Mouse (Mus musculus) monocyte, adult 2 months (primary cell): ENCODE data around the gene Lrch1.
A peak's percentile ranks its signal among the peaks of the same experiment; 100 is the strongest.

Source experiments
- DNase-seq, 2 experiments: peaks; one replicate each; pipeline ENCODE4 v3.0.0; 2022; ENCODE audit warnings: low spot score in 2 of 2, low read depth in 1 of 2

Gene Lrch1

GRCm38 (mm10) chr14:74946751-74947375 is 813 bp downstream of the Lrch1 start:
- DNase-seq = peak; percentile 50 to 77

DNA sequence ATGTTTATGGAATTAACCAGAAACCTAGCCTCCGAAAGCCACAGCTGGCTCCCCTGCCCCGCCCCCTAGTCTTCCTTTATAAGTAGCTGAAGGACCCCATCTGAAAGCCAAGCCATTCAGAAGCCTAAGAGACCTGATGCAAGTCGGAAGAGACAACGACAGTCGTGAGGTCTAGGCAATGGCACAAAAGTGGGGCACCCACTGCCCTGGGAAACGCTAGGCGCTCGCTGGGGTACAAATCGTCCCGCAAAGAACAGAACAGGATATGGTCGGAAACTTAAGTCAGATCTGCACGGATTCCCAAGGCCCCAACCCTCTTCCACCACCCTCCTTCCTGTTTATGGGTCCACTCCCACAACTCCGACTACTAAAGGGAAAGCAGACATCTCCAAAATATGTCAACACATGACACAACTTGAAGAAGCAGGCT is 1.3 kb downstream of the Lrch1 start:
- no peak for DNase-seq

DNA sequence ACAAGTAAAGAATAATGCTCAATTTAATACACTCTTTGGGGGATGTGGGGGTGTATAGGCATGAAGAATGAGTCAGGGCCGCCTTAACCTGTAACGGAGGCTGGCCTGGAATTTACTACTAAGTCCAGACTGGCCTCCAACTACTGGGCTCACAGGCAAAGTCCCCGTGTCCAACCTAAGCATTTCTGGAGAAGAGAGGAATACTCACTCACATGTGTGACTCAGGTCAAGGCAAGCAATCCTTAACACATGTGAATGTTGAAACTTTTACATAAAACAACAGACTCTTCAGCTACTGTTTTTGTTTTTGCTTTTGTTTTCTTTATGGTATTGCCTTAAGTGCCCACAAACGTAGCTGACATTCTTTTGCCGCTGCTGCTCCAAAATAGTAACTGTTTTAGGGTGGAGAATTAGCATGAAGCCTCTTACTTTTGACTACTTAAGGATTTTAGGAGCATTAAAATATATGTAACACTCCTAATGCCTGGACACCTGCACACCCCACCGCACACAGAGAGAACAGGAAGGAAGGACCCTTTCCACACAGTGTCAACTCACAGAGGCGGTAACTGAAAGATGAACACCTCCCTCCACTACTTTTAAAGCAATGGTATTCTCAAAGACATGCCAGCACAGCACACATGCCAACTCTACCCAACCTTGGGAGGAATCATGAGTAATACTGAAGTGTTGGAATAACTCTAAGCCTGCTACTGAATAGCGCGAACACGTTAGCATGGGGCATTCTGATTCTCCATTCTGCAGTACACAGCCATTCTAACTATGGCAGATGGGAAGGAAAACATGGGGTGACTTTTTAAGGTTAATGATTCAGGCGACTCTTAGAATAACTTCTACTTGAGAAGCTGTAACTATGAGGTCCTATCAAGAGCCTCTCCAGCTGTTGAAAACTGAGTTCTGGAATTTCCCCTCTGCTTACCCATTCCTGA is 2.1 kb downstream of the Lrch1 start:
- no peak for DNase-seq

GRCm38 (mm10) chr14:74944128-74944755 is 3.4 kb downstream of the Lrch1 start:
- no peak for DNase-seq

GRCm38 (mm10) chr14:74943581-74944117 is 4.0 kb downstream of the Lrch1 start:
- no peak for DNase-seq

DNA sequence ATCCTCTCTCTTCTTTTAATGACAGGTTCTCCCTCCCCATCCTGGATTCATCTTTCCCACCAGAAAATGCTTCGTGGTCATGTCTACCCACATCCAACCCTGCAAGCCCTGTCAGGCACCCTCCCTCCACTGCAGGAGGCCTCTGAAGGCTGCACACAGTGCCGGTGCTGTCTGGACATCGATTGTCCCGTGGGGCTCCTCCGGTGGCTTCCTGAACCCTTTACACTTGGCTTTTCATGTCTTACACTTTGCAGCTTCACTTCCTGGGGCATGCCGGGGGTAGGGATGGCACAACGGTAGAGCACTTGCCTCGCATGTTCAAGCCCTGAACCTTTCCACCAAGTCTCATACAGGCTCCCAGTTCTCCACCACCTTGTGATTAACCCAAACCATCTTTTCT is 4.7 kb downstream of the Lrch1 start:
- no peak for DNase-seq

DNA sequence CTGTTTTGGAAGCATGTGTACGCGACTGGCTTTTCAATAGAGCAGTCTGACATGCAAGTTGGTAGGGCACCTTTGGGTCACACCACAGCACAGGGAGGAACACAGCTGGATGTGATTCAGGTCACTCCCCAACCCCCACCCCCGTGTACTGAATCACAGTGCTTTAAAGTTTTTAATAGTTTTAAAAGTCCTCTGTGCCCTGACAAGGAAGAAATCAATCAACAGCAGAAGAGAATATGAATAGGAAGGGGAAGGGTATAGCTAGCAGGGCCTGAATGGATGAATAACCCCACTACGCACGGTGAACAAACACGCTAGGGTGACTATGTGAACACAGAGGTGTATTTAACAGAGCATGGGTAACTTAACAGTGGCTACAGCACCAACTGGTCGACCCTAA is 6.1 kb downstream of the Lrch1 start:
- no peak for DNase-seq

- DNase-seq = no peak
Measured at GRCm38 (mm10) chr14:74940741-74941140, 6.9 kb downstream of the Lrch1 start.

DNA sequence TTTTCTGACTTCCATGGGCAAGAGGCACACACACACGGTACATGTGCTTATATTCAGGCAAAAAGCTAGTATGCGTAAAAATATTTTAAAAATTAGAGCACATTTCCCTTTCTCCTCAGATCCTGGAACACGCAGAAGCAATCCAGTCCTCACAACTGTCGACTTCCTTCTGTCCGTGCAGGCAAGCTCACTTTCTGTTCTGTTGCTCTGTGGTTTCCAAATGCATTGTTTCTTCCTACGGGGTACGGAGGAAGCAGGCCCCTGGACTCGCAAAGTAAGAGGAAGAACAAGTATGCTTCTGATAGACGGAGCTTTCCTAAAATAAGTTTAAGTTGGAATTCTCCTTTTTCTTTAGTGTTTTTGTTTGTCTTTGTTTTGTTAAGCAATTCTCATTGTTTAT is 8.3 kb downstream of the Lrch1 start:
- peak in 1 of 2 experiments; percentile 18 for DNase-seq

DNA sequence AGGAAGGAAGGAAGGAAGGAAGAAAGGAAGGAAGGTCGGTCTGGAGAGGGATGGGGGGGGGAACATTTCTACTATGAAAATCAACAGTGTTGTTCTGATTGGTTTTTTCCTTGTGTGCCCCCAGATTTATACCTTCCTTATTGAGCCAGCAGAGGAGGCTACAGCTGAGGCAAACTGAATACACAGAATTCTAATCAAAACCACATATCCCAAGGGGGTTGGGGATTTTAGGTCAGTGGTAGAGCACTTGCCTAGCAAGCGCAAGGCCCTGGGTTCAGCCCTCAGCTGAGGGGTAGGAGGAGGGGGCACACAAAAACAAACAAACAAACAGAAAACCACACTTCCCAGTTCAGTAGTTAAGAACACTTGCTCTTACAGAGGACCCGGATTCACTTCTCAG is 8.8 kb downstream of the Lrch1 start:
- DNase-seq = no peak

DNA sequence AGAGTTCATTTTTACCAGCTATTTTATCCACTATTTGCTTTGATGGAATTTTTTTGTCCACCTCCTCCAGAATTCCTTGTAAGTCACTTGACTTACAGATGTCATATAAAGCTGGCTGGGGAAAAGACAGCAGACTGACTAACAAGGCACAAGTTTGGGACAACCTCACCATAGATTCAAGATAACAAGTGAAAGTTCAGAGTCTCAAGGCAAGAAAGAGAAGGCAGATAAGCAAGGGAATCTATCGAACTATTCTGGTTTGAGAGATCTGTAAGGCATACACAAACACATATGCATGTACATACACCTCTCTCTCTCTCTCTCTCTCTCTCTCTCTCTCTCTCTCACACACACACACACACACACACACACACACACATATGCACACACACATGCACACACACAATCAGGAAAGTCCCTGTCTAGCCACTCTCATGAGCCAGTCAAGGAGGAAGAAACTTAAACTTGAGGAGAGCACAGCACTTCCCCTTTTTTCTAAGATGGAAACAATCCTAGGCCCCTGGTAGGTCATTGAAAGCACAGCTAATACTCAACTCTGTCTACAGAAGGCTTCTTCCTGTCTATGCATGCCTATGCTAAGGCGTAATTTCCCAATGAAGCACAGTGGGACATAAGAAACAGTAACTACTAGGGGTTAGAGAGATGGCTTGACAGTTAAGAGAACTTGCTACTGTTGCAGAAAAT is 11.0 kb downstream of the Lrch1 start:
- no peak for DNase-seq

- DNase-seq = no peak
Measured at GRCm38 (mm10) chr14:74935111-74935510, 12.6 kb downstream of the Lrch1 start.

DNA sequence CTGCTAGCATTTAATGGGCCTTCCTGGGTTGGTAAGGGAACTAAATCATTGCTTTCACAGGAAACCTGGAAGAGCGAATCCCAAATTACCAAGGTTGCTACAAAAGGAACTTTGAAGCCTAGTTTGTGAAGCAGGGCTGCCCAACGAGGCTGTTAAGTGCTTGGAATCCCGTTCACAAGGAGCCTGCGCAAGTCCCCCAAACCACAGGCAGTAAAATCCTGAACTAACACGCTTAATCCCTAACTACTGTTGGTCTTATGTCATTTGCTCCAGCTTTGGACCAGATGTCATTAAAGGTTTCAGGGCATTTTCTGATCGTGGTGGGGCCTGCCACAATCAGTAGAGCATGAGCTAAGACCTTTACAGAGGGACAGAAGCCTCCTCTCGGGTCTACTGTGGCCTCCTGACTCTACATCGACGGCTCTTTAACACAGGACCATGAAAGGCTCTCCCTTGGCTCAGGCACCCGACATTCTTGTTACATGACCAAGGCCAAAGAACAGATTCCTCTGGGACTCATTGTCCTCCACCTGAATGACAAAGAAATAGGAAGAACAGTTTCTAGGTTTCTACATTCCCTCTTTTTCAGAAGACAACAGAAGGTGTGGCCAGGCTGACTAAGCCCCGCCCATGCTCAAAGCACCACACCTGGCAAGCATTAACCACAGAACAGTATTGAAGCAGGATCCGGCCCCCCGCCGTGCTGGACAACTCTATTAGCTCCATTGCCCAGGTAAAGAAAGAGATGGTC is 13.5 kb downstream of the Lrch1 start:
- DNase-seq = no peak

DNA sequence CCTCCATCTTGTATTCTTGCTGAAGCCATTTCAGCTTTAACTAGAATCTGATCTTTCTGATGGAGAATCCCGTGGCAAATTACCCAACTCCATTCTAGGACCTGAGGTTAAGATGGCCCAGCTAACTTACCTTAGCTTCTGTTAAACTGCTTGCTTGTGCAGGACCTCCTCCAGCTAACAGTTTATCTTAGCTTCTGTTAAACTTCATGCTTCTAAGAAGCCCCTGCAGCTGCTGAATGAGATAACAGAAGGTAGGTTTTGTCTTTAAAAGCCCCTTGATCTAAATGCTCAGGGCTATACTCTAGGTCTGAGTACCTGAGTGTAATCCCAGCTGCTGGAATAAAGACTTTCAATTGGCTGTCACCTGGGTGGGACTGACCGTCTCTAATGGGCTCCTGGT is 17.9 kb downstream of the Lrch1 start:
- no peak for DNase-seq

- no peak for DNase-seq
Measured at GRCm38 (mm10) chr14:74928809-74929432, 18.8 kb downstream of the Lrch1 start.

- DNase-seq = no peak
Measured at GRCm38 (mm10) chr14:74926899-74927571, 20.6 kb downstream of the Lrch1 start.

- DNase-seq = no peak
Measured at GRCm38 (mm10) chr14:74925951-74926517, 21.6 kb downstream of the Lrch1 start.

- no peak for DNase-seq
Measured at GRCm38 (mm10) chr14:74924521-74924920, 23.2 kb downstream of the Lrch1 start.

DNA sequence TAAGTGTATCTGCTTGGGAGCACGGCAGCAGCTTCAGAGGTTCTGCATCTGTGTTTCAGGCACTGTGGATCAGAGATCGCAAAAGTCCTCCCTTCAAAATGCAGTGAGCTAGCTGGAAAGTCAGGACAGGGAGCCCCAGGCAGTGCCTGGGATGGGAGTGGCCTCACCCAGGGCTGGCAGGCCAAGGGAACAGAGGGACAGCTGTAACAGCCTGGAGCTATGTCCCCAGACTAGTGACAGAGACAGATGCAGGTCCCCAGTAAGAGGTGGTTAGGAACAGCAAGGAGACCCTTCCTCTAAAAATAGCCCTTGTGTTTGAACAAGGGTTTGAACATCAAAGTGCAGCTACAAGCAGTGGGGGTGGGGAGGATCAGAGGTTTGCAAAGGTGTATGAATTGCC is 23.6 kb downstream of the Lrch1 start:
- DNase-seq = no peak
